Mouse (Mus musculus) cerebellum, adult 2 months (tissue): ENCODE measurements around the gene Rgs3. TPM values are rescaled to one million over a fixed set of nuclear protein-coding genes. Genes with fewer than 3 reads are reported as not detected.

Source experiments
- DNase-seq, 2 experiments: peaks; one replicate each; pipeline ENCODE4 v3.0.0; 2021
- H3K27ac ChIP-seq: fragments of 200-500 bp; 2 replicates; pipeline ENCODE4 v1.5.1; 2012; ENCODE audit warnings: low read length, control low read depth, inconsistent platforms; ENCODE audit not compliant: insufficient read depth
- H3K27me3 ChIP-seq: fragments of 200-500 bp; 2 replicates; pipeline ENCODE4 v1.6.1; 2012; ENCODE audit warnings: inconsistent platforms, mild to moderate bottlenecking, low read length, moderate library complexity; ENCODE audit not compliant: control insufficient read depth, insufficient read depth
- H3K4me1 ChIP-seq: fragments of 200-500 bp; 2 replicates; pipeline ENCODE4 v1.6.1; 2011; ENCODE audit warnings: low read length; ENCODE audit not compliant: control insufficient read depth, insufficient read depth
- H3K4me3 ChIP-seq: fragments of 200-500 bp; replicated peaks from 2 replicates; pipeline ENCODE3; 2011; ENCODE audit warnings: mild to moderate bottlenecking, low read depth, low read length, control low read depth; ENCODE audit not compliant: insufficient read depth
- CTCF ChIP-seq: fragments of 200-500 bp; IDR thresholded peaks from 2 replicates; pipeline ENCODE4 v1.5.1; 2011; ENCODE audit warnings: low read depth, mild to moderate bottlenecking, control low read depth, low read length, moderate library complexity, borderline replicate concordance; ENCODE audit not compliant: insufficient read depth
- POLR2A ChIP-seq: fragments of 200-500 bp; IDR thresholded peaks from 2 replicates; pipeline ENCODE4 v1.6.1; 2011; ENCODE audit warnings: low read length, control low read depth, borderline replicate concordance; ENCODE audit not compliant: insufficient read depth
- WGBS: fragments of 180-500 bp; shearing (Covaris S2); methylation state at CpG from one replicate; pipeline ENCODE4 v1.1.7; 2018; 5-methylcytosine and 5-hydroxymethylcytosine counted together
- polyA plus RNA-seq: library from polyadenylated mRNA; depleted of rRNA; stranded (reverse); fragments of >200 nt; gene quantifications from 2 replicates; pipeline ENCODE4 v1.2.3, GENCODE M21; 2012

Gene Rgs3
- polyA plus RNA-seq, 1 experiment = 92.7 TPM

DNA sequence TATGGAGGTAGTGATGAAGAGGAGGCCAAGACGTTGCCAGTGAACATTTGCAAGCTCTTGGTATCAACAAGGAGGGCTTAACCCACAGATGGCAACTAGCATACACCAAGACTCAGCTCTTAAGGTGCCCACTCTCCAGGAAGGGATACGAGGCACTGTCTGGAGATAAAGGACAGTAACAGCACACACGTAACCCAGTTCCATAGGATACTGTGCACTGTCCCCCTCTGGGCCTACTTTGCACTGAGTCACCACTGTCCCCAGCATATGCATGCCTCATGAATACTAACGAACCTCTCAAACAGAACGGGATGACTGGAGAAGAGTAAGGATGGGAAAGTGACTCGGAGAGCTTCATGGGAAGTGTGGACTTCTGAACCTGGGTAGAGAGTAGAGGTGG, 48.2 kb downstream of the Rgs3 start:
- DNase-seq = peak in 1 of 2 experiments; percentile 16
- TF ChIP-seq POLR2A = no peak
- TF ChIP-seq CTCF = no peak
- Histone ChIP-seq H3K27ac (no peak overlapping the region), H3K27me3 (no peaks in the 10 kb centered on the region), H3K4me1 (peaks cover 51% of the 10 kb centered on the region), H3K4me3 (no peak overlapping the region)
- WGBS = 86% methylated on average over 6 of the region's 6 CpGs

DNA sequence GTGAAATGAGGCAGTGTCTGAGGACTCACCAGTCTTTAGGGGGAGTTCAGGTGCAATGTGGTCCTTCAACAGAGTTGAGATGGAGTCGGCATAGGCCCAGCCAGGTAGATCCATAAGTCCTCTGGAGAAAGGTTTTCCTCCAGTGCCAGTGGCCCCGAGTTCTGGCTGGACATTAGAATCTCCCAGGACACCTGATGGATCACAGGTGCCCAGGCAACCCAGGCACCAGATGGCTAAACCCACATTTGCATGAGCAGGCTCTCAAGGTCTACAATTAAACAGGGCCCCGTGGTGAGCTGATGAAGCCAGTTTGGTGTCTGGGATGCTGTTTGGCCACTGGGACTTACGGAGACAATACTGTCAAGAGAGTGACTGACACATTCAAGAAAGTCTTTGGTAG, 49.7 kb downstream of the Rgs3 start:
- 38% methylated on average over 4 of the region's 4 CpGs for WGBS
- no peak overlapping the region for H3K27ac ChIP-seq
- peak; percentile 46 to 58 for DNase-seq
- H3K4me3 ChIP-seq = no peak overlapping the region
- no peaks in the 10 kb centered on the region for H3K27me3 ChIP-seq
- TF ChIP-seq POLR2A = no peak
- no peak for TF ChIP-seq CTCF
- peaks cover 62% of the 10 kb centered on the region for H3K4me1 ChIP-seq

DNA sequence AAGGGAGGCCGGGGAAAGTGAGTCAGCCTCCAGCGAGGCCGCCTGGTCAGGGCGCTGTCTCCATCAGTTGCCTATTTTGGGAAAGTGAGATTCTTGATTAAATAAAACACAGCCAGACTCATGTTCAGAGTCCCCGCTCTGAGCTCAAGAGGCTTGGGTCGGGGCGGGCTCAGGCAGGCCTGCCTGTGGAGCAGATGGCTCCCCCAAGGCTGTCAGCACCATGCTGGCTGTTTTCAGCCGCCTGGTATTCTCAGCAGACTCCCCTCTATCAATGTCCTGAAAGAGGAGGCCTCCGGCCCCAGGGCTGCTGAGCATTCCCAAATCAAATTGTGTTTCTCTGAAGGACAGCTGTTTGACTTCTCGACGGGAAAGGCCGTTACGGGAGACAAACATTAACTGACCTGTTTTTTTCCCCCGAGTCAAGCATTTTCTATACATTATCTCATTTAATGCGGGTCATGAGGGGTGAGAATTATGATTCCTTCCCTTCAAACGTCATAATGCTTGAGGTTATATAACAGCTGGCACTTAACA, 50.6 kb downstream of the Rgs3 start:
- H3K4me1 ChIP-seq = peaks cover 65% of the 10 kb centered on the region
- no peak overlapping the region for H3K4me3 ChIP-seq
- peak; percentile 58 to 66 for DNase-seq
- WGBS = 53% methylated on average over 16 of the region's 16 CpGs
- no peaks in the 10 kb centered on the region for H3K27me3 ChIP-seq
- TF ChIP-seq CTCF (no peak), POLR2A (no peak)
- no peak overlapping the region for H3K27ac ChIP-seq

DNA sequence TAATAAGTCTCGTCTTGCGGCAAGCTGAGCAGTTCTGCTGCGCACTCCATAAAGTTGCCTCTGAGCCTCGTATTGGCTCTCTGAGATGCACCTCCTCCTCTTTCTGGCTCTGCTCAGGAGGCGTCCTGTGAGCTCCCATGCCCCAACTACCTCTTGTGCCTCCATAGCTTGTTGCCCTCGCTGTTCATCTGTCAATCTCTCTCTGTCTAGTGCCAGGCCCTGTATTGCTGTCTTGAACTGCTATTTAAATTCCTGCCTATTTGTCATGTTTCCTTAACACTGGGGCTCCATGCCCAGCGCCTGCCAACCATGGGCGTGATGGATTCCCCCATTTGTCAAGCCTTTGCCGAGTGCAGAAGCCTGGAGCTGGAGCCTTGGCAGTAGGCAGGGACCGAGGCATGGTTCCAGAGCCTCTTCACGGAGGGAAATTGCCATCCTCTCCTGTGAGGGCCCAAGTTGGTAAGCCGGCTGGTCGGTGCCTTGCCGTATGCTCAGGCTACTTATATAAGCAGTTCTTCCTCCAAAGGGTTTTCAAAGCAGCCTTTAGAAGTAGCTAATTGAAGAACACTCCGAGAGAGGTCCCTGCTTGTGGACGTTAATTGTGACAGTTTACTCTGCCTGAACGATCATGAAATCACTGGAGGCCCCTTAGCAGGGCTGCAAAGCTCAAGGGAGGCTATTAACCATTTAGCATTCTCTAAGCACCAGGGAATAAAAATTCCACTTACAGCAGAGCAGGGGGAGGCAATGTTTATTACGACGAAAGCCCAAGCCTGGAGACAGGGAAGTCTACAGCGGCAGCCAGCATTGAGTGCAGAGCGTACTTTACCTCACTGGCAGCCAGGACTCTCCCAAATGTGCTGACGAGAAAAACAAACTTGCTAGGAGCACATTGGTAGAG, 53.2 kb downstream of the Rgs3 start:
- Histone ChIP-seq H3K27me3 (no peaks in the 10 kb centered on the region), H3K27ac (peak overlapping the region; percentile 61)
- WGBS = 18% methylated on average over 22 of the region's 22 CpGs

DNA sequence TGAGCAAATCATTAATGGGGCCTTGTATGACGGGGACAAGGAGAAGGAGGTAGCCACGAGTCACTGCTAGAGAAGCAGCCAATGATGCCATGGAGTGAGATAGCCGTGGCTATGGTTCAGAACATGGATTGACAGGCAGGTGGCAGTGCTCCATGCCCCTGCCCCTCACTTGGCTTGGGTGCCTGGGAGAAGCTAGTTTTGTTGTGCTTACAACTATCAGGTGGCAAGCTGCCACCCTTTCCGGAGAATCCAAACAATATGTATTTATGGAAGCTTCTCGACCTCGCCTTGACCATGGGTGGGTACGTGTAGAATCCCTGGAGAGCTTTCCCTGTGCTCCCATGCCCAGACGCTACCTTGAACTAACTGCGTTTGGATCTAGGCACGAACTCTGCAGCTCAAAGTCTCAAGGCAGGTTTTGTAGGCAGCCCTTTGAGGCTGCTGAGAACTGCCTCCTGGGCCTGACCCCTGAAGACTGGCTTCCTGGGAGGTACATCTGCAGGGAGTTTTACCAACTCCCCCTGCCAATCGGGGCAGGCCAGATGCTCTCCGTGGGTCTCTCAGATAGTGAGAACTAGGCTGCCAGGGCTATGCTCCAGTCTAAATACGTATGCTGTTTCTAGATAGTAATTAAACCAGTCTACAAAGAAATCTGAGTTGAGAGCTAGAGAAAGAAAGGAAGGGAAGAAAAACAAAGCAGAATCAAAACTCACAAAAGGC, 54.2 kb downstream of the Rgs3 start:
- 56% methylated on average over 13 of the region's 13 CpGs for WGBS

More for the DNA sequence above, 53.2 kb downstream of the Rgs3 start:
- peak; percentile 89 to 93 for DNase-seq
- Histone ChIP-seq H3K4me1 (peaks cover 56% of the 10 kb centered on the region), H3K4me3 (no peak overlapping the region)
- no peak for TF ChIP-seq CTCF
- TF ChIP-seq POLR2A = peak; percentile 18; the same call in 1 of the 2 replicates

DNA sequence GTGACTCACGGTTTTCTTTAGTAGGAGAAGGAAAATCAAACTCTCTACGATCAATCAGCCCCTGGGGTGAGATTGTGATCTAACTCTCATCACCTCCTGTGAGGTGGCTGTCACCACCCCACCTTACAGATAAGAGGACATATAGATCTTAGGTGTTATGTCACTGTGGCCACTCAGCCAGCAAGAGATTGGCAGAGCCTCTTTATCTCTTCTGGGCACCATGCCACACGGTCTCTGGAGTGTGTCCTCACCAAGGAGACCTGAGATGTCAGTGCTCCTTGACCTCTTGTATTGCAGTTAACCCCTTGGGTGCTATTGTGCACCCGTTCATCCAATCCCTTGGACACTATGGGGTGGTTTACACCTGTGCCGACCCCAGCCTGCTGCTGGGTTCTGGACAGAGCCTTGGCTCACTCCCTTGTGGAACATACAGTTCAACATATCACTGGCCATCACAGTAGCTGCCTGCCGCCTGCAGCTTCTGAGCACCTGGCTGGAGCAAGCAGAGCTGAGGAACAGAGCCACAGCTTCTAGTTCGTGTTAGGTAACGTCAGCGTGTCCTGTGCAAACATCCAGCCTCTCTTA, 58.3 kb downstream of the Rgs3 start:
- DNase-seq = peak in 1 of 2 experiments; percentile 38

More for the DNA sequence above, 54.2 kb downstream of the Rgs3 start:
- Histone ChIP-seq H3K4me1 (peaks cover 60% of the 10 kb centered on the region), H3K27me3 (no peaks in the 10 kb centered on the region), H3K4me3 (no peak overlapping the region), H3K27ac (peak overlapping the region; percentile 61)
- DNase-seq = no peak
- TF ChIP-seq CTCF = no peak
- no peak for TF ChIP-seq POLR2A

DNA sequence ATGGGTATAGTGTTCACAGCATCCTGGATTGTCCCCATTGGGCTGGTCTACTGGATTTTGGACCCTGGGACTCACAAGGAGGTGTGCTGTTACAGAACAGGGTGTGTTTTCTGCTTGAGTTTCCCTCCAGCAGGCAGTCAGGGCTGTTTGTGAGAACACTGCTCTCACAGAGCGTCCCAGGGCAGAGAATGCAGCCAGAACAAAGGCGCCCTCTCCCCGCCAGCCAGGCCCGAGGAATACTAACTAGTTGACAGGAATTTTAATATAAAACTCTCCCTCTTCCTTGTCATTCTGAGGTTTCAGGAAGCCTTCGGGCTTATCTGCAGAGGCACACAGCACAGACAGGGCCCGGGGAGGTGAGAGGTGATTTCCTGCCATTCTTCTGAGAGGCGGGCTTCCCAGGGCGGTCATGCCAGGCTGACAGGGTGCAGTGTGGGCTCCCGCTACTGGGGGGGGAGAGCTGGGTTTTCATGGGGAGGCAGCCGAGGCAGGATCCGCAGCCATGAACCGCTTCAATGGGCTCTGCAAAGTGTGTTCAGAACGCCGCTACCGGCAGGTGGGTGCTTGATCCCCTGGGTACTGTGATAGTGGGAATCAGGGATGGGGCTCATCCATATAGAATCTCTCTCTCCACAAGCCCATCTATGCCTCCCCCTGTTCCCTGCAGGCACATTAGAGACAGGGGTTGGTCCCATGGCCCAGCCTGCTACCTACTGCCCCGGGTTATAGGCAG, 59.8 kb downstream of the Rgs3 start:
- no peak for DNase-seq
- Histone ChIP-seq H3K4me3 (no peak overlapping the region), H3K27ac (0 out of 2 replicates have a peak overlapping the region, but pooled peaks have one; percentile 24), H3K4me1 (peaks cover 40% of the 10 kb centered on the region), H3K27me3 (no peaks in the 10 kb centered on the region)
- 89% methylated on average over 16 of the region's 16 CpGs for WGBS
- TF ChIP-seq CTCF (no peak), POLR2A (no peak)

More for the DNA sequence above, 58.3 kb downstream of the Rgs3 start:
- 62% methylated on average over 9 of the region's 9 CpGs for WGBS
- Histone ChIP-seq H3K27me3 (no peaks in the 10 kb centered on the region), H3K4me1 (peaks cover 50% of the 10 kb centered on the region), H3K27ac (no peak overlapping the region), H3K4me3 (no peak overlapping the region)
- TF ChIP-seq CTCF = no peak
- no peak for TF ChIP-seq POLR2A
